Mouse (Mus musculus) thymus, postnatal 25 days (tissue): ENCODE data around the gene Csmd2.
"Not testable (repeated sequence)": the region's sequence is repeated elsewhere in the genome, so short reads cannot be mapped to it uniquely, and the experiment has no call there.

ENCODE experiments used
- DNase-seq: peaks from one replicate; pipeline ENCODE4 v3.0.0; 2022

The Csmd2 gene

GRCm38 (mm10) chr4:128048716-128049115 lies 61.1 kb downstream of the Csmd2 start:
- no peak for DNase-seq

- DNase-seq, result no peak
Observed at GRCm38 (mm10) chr4:128052701-128053100, 65.0 kb downstream of the Csmd2 start.

GRCm38 (mm10) chr4:128061274-128061673 lies 73.6 kb downstream of the Csmd2 start:
- DNase-seq, result not testable (repeated sequence)

- no peak for DNase-seq
Observed at GRCm38 (mm10) chr4:128067189-128067588, 79.5 kb downstream of the Csmd2 start.

GRCm38 (mm10) chr4:128084466-128084865 lies 96.8 kb downstream of the Csmd2 start:
- no peak for DNase-seq

DNA sequence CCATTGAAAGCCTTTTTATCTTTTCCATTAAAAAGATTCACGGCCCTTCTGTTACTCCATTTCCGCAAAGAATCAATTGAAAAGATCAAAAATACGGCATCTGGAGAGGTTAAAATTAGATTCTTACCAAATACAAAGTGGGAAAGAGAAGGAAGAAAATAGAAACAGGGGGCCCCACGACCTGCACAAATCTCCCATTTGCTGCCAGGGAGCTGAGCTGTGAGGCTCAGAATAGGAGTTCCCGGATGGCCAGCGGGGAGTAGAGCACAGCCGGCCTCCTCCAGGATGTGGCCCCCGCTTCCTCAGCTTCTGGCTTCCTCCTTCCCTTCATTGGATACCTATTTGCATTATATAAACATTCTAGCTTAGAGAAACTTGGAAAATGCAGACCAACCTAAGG lies 97.4 kb downstream of the Csmd2 start:
- DNase-seq, result no peak

- no peak for DNase-seq
Observed at GRCm38 (mm10) chr4:128087147-128087606, 99.5 kb downstream of the Csmd2 start.

GRCm38 (mm10) chr4:128087704-128088103 lies 100.0 kb downstream of the Csmd2 start:
- no peak for DNase-seq

- DNase-seq, result no peak
Observed at GRCm38 (mm10) chr4:128088264-128088663, 100.6 kb downstream of the Csmd2 start.

DNA sequence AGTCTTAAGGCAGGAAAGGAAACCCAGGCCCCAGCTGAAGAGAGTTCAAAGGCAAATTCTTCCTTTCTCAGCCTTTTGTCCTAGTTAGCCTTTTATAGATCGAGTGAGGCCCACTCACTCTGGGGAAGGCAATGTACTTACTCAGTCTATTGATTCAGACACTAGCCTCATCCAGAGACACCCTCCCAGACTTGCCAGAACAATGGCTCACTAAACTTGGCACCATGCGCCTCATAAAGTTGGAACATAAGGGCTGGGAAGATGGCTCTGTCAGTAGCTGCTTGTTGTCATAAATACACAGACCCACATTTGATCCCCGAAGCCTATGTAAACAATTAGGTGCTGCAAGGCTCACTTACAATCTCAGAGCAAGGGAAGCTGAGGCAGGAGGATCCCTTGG lies 104.3 kb downstream of the Csmd2 start:
- DNase-seq, result no peak

DNA sequence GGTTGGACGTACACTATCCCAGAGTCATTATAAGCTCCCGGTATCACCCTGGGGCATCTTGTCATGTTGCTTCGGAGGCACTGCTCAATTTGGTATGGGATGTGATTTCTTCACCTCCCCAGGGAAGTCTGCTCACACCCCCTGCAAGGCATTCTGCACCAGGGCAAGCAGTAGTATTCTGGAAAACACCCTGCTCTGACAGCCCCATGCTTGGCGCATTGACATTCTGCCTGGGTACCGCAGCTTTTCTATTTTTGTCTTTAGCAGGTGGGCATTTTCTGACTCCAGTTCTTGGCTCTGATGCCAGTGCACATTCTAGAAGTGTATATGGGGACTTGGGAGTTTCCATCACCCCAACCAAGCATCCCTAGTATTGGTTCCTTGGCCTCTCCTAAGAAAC lies 111.9 kb downstream of the Csmd2 start:
- no peak for DNase-seq

DNA sequence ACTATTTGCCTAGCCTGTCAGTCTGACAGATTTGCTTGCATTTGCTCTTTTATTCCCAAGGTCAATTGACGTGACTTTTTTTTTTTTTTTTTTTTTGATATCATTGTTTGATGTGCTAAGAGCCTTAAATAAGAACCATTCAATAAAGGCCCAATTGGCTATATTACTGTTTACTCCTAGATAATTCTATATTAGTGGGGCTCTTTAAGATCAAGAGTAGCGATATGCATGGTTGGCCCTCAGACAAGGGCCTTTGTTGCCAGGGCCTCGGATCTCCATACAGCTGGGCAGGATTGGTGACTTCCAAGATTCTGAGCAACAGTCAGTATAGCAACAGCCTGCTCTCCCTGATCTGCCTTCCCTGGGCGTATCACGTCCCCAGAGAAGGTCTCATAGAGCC lies 112.9 kb downstream of the Csmd2 start:
- no peak for DNase-seq

- no peak for DNase-seq
Observed at GRCm38 (mm10) chr4:128116331-128116730, 128.7 kb downstream of the Csmd2 start.

DNA sequence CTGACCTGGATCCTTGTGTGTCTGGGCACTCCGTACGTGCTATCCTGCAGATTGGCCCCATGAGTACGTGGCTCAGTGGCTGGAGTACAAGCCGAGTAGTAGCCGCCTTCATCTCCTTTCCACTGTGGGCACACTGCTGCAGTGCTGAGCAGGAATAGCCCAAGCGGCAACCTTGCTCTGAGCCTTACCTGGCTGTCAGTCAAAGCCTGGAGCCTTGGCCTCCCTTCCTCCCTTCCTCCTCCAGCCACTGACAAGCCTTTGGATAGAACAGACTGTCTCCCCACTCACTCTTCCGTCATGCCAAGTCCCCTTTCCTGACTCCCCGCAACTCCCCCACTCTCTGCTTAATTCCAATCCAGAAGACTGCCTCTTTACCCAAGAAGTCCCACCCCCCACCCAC lies 135.6 kb downstream of the Csmd2 start:
- DNase-seq, result no peak

GRCm38 (mm10) chr4:128124738-128125137 lies 137.1 kb downstream of the Csmd2 start:
- DNase-seq, result no peak

DNA sequence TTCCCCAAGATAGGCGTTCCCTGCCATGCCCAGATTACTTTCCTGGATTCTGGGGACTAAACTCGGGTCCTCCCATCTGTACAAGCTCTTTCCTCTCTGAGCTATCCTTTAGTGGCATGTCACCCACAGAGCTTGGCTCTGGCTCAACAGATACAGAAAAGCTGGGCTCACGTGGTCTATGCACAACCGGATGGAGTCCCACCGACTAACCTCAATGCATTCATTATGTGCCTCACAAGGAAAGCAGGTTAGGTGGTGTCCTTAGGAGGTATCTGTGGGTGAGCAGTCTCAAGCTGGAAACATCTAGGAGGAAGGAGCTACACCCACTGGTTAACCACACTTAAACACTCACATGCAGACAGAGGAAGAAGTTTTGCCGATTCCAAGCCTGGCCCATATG lies 140.9 kb downstream of the Csmd2 start:
- DNase-seq, result no peak

DNA sequence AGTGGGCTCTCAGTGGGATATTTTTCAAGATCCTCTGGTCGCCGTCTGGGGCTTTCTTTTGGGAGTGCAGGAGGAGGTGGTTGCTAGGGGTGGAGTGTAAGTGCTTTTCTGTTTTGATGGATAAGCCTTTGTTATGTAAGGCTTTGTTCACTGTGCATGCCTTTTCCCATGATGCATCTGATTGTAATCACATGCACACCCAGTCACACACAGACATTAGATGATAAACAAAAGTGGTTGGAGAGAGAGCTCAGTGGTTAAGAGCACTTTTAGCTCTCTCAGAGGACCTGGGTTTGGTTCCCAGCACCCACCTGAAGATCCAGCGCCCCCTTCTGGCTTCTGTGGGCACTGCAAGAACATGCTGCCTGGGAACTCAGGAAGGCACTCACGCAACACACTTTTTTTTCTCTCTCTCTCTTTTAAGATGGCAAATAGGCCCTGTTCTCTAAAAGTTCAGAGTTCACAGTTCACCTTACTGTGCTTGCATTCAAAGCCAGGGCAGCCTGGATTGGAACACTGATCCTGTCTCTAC lies 143.0 kb downstream of the Csmd2 start:
- DNase-seq, result no peak

GRCm38 (mm10) chr4:128131666-128132065 lies 144.0 kb downstream of the Csmd2 start:
- DNase-seq, result no peak

DNA sequence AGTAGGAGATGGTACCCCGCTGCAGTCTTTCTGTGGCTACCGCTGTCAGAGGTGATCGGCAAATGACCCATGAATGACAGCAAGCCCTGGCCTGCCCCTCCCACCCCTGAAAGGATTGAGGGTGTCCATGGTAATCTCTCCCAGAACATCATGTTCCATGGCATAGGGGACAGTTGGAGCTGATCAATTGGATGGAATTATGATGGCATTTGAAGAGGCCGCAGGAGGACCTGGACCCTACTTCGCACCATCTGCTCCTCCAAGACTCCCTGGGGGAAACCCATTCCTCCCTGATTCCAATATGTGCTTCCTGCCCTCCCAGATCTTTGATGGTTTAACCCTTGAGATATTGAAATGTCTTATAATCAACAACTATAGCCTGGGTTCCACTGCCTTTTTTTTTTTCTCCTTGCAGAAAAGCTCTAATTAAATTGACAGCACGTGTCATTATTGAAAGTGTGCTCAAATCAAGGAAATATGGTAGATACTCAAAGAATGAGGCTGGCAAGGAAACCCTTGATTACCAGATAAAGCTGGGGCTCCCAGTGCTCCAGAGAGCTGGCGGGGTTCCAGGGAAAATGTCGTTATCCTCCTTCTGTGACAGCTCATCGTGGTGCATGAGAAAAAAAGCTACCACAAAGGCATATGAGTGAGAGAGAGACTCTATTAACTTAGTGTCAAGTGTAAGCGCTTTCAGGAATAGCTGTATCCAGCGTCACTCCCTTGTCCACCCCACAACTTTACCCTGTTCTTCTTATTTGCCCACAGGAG lies 145.4 kb downstream of the Csmd2 start:
- no peak for DNase-seq

GRCm38 (mm10) chr4:128134348-128134994 lies 146.8 kb downstream of the Csmd2 start:
- DNase-seq, result no peak

GRCm38 (mm10) chr4:128135014-128135622 lies 147.5 kb downstream of the Csmd2 start:
- DNase-seq, result no peak

DNA sequence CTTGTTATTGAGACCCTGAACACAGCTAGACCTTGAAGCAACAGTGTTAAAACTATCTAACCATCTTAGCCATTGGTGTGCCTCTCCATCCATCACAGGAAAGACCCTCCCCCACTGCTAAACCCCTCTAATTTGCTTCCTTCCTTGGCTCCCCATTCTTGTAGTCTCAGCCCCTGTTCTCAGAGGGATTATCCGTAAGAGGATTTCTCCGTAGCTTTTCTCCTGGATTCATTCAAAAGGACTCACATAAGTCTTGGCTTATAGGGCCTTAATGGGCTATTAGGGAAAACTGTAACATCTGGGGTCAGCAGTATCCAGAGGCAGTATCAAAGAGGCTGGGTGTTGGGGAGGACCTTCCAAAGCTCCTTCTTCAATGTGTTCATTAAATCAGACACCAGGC lies 152.3 kb downstream of the Csmd2 start:
- DNase-seq, result no peak

- DNase-seq, result no peak
Observed at GRCm38 (mm10) chr4:128141161-128142101, 153.8 kb downstream of the Csmd2 start.
